Mouse (Mus musculus) adrenal gland, postnatal 25 days (tissue): ENCODE measurements at regions not wholly inside any gene's neighbourhood (a gene's known extent, or its start where the extent isn't known, plus 50 kb on each side); places are given as distances from the start of the nearest gene placed in this dataset.

Source experiments
- DNase-seq: peaks from one replicate; pipeline ENCODE4 v3.0.0; 2021; ENCODE audit warnings: mixed read lengths

DNA sequence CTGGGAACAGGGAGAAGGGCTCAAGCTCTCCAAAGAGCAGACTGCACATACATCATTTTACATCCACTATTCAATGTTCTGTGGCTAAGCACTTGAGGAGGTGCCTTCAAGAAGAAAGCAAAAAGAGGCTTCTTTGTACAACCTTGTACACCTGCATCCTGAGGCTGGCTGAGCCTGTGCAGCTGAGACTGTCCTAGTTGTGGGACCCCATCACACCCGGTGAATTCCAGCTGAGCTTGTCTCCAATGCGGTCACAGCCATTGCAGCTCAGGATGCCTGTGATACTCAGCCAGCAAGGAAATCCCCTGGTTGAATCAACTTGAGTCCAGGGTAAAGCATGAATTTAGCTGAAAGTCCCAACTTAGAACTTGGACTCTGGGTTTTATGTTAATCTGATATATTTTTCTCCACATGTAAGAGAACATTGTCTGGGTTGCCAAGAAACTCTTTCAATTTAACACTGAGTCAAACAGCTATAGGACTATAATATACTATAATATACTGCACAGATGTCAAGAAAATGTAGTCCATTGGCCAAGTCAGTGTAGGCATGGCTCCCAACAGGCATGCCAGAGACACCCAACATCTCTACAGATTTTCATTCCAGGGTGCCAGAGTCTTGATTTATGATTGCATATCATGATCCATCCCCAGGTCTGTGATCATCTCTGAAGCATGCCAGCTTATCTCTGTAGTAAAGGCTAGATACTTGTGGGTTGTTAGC, 599.2 kb downstream of the Pard3 start:
- DNase-seq, result no peak

DNA sequence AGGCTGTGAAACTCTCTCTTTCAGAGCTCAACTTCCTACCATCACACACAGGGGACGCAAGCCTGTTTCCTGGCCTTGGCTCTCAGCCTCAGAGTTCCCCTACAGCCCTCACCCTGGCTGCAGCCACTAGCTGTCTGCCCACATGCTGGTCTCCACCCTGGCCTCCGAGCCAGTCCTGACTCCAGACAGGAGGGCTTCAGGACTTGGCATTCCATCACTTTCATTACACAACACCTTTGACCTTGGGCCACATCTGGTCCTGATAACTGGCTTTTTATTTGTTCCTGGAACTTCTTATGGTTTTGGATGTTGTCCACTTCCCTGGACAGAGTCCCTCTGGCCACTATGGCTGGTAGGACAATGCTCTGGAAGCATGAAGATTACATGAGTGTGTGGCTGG, 602.9 kb downstream of the Pard3 start:
- DNase-seq, result no peak

DNA sequence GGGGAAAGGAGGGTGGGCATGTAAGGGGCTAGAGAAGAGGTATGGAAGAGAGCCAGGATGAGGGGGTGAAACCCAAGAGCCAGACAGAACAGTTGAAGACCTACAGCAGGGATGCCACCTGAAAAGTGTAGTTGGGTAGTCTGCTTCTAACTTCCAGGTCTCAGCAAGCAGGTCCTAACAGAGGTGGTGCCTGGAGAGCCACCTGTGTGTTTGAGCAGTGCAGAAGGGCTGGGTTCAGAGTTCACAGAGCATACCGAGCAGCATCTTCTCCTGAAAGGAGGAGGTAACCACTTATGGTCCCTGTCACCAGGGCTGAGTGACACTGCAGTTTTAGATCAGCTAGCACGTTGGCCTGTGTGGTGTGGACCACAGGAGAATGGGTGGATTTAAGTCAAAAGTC, 605.3 kb downstream of the Pard3 start:
- DNase-seq, result no peak

DNA sequence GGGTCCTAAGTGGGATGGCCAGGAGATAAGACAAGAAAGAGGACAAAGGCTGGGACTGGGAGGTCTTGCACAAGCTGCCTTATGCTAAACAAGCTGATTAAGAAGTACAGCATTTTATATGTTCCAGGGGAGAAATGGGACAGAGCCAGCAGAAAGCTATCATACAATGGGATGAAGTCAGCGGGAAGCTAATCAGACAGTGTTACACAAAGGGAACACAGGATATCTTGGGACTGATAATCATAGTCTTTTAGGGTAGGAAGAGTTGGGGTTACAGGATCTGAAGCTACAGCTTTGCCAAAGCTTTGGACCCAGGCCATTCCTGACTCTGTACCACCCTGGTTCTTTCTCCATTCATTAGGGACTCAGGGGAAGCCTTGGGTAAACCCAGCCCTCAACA, 610.4 kb downstream of the Pard3 start:
- no peak for DNase-seq

DNA sequence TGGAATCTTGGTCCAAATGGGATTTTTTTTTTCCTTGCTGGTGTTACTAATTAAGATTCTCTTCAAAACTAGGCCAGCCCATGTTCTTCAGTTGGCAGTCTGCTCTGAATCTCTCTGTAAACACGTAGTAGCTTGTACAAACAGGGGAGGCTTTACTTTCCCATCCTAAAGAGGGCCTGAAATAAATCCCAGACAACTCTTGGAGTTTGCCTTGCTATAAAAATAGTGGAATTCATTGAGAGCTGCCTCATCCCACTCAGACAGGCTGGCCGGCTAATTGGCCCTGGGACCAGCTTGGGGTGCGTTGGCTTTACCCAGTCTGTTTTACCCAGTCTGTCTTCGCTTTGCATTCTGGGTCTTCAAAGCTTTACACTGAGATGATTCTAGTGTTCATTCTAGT, 611.7 kb downstream of the Pard3 start:
- DNase-seq, result no peak

DNA sequence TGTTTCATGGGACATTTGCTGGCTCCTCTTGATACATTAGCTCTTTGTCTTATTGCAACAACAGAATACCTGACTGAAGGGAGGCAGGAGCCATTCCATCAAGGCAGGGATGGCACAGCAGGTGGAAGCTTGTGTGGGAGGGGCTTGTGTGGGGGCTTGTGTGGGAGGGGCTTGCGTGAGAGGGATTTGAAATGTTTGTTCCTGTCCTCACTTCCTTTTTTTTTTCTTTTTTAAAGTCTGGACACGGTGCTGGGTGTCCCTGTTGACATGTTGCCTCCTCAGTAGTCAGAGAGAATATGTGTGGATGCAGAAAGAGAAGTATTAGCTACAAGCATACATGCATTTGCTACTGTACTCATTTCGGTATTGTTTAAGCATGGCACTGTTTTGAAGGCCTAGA, 616.5 kb downstream of the Pard3 start:
- DNase-seq, result no peak

DNA sequence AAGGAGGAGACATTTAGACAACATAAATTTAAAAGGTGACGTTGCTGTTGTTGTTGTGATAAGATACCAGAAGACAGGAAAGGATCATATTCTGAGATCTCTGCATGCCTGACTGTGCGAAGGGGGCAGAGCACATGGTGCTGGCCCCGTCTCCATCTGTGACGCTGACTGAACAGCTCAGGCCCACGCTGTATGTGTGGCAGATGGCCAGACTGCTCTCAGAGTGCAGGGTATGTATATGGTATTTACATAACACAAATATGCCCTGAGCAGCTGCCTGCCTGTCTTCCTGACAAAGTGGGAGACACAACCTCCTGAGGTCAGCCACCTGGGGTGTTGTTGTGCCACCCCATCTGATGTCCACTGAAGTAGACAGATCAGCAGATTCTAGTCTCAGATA, 620.5 kb downstream of the Pard3 start:
- DNase-seq, result no peak

DNA sequence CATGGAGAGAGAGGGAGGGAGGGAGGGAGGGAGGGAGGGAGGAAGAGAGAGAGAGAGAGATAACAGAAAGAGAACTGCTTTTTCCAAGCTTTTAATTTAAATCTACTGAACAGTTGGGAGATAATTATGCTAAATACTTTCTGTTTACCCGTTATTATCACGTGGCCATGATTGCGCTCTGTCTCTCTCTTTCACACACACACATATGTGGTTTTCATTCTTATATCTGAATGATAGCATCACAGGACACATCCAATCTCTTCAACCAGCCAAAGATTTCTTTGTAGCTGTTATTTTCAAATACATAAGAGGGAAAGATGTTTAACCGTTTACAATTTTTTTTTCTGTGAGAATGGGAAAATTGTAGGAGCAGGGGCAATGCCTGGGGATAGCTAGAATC, 627.1 kb downstream of the Pard3 start:
- no peak for DNase-seq

DNA sequence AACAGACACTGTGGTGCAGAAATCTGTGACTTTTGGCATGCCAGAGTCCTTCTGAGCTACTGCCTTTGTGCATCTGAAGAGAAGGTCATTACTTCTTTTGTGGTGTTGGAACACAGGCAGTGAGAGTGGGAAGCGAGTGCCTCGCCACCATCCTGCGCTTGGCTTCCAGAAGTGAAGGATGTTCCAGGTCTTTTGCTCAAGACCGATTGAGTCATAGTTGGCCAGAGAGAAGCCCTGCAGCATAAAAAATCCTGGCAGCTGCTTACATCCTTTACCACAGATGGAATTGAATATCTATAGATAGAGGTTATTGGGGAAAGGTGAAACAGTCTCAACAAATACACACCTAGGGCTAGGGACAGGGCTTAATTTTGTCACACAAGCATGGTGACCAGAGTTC, 634.7 kb downstream of the Pard3 start:
- DNase-seq, result no peak

DNA sequence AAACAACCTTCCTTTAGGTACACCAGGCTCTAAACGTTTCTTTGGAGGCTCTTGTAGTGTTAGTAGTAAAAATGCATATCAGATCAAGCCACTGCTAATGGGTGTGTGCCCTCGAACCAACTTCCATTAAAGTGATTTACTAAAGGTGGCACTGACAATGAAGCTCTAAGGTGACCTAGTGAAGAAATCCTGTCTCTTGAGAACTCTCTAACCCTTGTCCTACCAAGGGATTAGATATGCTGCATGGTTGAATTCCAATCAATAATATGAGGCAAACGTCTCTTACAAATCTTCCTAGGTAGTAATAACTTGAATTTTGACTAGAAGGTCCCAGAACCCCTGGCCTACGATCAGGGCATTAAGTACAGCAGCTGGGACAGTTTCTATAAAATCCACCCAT, 640.7 kb downstream of the Pard3 start:
- DNase-seq, result no peak

DNA sequence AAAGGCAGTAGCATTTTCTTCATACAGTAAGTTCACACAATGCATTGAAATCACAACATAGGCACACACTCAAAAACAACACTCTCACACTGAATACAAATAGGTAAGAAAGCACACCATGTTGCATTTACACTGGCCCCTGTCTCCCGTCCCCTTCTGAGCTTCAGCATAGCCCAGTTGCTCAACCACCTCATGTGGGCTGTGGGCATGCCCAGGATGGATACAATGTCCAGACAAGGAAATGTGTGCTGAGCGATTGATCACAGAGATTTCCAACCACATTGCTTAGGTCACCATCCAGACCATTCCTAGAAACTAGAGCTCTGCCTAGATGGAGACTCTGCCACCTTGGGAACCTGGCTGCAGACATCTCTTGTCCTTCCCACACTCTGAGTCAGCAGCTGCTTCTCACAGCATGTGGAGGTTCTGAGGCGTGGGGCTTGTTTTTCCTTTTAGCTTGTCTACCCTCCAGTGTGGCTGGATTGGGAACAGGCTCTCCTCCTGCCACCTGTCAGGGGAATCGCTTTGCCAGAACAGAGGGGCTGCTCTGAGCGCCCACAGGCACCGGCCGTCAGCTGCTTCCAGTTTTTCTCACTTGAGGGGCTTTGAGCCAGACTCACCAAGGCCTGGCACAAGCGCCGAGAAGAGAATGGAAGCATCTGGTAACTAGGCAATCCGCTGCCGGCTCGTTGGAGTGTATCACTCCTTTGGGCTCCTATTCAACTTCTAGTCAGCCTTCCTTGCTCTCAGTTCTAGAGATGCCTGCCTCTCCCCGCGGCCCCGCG, 642.5 kb downstream of the Pard3 start:
- DNase-seq, result peak; percentile 5

DNA sequence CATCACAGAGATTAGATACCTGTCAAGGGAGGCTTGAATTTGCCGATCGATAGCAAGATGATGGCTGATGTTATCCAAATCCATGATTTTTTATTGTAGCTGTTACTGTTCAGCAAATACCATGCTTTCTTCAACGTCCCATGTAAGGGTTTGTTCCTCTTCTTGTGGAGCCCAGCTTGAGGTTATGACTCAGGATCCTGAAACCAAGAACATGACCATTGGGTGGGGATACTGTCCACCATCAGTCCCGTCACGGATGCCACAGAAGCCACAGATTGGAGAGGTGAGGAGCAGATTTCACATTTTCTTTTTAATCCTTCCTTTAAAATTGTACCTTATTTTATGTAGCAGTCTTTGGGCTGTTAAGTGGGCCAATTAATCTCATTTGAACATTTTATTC, 645.7 kb downstream of the Pard3 start:
- no peak for DNase-seq

DNA sequence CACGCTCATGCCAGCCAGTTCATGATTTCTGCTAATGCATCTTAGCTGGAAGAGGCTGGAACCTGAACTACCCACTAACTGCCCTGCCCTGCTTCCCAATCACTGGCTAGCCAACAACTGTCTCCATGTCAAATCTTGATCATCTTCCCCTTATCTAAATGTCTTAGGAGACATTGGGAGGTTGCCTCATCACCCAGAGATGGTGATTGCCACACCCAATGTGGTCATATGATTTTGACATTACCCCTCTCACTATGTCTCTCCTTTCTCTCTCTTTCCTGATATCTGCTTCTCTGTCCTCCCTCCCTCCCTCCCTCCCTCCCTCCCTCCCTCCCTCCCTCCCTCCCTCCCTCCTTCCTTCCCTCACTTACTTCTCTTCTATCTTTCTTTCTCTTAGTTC, 643.3 kb upstream of the Nrp1 start:
- DNase-seq, result no peak

DNA sequence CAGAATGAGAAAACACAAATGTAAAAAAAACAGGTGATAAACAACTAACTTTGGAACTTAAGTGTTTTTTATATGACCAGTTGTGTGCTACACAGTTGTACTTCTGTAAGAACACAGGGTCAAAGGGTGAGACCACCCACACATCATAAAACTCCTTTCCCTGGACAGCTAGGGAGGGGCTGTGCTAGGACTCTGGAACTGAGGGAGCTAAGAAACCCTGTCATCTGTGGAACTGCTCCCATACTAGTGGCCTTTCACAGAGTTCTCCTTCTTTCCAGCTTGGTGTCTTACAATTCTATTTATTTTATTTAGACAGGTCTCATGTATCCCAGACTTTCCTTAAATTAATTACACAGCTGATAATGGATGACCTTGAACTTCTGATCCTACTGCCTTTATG, 640.4 kb upstream of the Nrp1 start:
- DNase-seq, result no peak

DNA sequence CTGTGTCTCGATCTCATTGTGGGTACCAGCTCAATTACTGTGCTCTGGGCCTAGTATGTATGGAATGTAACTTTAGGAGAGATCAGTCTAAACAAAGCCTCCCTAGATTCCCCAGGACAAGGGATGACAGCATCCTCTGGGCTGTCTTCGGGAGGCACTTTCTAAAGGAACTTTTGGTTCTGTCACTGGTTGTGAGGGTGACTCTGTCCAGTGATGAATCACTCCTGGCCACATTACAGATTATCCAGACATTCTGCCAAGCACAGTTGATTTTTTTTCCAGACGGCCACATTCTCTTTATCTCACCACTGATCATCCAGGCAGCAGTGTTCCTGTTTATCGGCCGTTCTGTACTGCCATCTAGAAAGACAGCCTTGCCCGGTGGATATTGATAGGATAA, 638.5 kb upstream of the Nrp1 start:
- no peak for DNase-seq

DNA sequence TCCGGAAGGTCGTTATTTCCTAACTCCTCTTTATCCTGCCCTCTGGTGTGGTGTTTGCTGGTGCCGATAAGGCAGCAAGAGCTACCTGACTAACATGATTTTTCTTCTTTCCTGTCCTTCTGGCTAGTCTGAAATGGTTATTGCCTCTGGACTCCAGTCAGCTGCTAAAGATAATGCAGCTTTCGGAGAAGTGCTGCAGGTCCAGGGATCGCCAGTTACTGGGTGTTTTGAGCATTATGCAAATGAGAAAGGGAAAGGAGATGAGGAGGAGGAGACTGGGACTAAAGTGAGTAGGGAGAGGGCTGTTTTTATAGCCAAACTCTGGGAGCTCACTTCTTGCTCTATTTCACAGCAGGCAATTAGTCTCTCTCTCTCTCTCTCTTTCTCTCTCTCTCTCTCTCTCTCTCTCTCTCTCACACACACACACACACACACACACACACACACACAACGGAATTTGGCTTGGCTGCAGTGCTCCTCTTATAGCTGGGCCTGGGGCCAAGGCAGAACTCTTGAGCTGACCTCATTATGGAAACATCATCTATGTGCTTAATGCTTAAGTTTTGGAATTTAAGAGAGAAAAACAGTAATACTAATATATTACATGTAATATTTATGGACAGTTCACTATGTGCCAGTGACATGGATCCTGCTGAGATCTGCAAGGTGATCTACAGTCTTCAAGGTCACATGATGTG, 637.7 kb upstream of the Nrp1 start:
- no peak for DNase-seq

DNA sequence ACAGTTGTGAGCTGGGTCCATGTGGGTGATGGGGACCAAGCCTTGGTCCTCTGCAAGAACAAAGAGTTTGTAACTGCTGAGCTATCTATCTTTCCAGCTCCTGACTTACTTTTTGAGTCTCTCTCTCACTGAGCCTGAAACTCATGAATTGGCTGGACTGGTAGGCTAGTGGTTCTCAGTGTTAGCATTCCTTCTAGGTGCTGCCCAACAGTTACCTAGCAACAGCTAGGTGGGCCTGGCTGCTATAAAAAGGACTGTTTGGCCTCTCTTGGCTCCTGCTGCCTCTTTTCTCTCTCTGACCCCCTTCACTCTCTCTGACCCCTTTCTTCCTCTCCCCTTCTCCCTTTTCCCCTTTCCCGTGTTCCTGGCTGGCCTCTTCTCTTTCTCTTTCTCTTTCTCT, 636.8 kb upstream of the Nrp1 start:
- no peak for DNase-seq

DNA sequence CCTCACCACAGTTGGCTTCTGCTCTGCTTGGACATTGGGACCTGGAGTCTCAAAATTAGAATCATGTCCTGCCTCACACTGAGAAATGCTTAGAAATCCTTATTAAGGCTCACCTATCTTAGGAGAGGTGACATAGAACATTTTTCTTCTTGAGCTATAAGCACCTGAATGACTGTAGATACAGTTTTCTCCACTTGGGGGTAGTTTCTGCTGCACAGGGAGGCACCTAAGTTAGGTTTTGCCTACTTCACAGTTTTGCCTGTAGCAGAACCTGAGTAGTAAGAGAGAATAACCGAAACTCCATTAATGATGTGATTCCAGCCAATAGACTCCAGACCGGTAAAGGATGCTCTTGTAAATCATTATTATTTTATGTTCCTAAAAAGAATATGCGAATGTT, 624.3 kb upstream of the Nrp1 start:
- no peak for DNase-seq

DNA sequence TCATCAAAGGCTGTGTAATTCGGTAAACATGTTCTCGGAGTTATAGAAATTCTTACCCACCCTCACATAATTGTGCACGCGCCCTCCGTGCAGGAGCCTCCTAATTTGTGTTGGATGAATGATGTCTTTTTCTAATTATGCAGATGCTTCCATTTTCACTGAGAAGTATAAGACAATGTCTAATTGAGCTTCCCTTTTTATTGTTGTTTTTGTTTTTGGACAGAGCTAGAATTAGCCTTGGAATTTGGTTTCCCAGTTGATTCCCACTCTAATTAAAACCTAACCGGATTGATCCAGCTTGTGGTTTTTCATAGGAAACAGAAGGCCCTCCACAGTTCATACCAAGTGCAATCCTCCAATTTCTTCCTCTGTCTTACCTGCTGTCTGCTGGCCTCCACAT, 616.2 kb upstream of the Nrp1 start:
- DNase-seq, result no peak

DNA sequence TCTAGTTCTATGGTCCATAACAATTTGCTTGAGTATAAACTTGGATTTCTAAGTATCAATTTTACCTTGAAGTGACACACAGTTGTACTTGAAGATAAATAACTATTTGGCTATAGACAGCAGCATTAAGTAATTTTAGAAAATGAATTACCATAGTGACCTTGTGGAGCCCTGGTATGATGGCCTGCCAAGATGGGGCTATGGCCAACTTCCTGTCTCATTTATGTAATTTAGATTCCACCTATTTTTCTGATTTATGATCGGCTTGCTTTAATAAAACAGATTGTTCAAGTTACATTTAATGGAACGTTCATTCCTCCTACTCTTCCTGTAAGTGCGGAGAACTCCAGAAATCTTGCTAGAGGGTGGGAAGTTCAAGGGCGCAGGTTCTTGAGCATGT, 613.2 kb upstream of the Nrp1 start:
- DNase-seq, result peak; percentile 29

DNA sequence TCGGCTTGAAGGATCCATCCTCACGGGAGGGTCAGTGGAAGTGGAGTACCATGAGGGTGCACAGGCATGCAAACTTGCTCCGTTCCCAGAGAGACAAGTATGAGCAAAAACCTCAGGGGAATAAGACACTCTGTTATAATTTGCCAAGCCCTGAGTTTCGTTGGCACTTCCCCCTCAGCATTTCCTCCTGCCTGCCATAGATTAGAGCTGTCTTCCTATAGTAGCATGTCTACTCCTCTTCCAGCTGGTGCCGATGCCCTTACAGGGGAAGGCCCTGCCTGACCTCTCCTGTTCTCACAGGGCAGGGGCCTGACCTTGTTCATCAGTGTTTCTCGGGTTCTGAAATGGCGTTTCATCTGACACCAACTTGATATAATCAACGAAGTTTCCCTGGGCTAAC, 611.9 kb upstream of the Nrp1 start:
- no peak for DNase-seq

DNA sequence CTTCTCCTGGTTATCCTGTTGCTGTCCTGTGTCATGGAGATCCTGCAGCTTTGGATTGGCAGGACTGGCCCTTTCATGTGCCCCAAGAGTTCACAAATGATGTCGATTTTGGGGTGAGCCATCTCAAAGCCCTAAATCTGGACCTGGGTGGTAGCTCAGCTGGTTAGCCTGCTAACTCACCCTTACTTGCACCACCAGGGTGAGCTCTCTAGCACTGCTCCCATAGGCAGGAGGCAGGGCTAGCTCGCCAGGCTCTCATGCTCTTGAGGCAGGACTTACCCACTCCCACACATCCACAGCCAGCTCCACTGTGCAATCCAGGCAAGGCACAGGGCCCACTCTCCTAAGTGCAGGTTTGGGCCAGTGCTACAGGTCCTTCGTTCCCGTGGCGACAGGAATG, 605.5 kb upstream of the Nrp1 start:
- no peak for DNase-seq

DNA sequence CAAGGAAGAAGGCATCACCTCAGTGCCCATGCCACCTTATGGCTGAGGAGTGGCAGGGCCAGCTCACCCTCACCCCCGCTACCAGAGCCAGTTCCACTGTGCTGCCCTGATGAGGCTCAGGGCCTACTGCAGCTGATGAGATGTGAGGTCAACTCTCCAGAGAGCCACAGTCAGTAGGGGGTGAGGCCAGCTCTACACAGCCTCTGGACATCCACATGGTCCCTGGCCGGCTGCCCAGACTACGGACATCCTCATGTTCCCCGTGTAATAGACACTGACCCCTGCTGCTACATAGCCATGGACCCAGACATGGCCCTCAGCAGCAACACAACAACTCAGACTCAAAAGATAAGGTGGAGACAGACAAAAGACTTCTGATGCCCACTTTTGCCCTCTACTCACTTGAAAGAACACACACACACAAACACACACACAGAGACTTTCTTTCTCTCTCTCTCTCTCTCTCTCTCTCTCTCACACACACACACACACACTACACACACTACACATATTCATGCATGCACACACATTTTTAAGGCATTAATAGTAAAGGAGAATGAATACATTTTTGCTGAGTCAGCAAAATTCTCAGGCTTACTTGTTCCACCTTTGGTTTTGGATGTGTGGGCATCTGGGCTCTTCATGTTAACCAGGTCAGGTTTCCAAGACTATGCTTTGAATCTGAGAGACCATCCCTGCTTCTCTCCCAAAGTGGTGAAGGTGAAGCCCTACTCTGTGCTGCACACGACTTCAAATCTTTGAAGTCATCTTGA, 604.4 kb upstream of the Nrp1 start:
- DNase-seq, result peak; percentile 26
